Mouse (Mus musculus): ENCODE results near the gene Grid1.
A peak's percentile ranks its signal among the peaks of the same experiment; 100 is the strongest.

The Grid1 gene

GRCm38 (mm10) chr14:35209444-35209843, 389.5 kb downstream of the Grid1 start:
- no peak for DNase-seq (ENCODE audit: low spot score)

DNA sequence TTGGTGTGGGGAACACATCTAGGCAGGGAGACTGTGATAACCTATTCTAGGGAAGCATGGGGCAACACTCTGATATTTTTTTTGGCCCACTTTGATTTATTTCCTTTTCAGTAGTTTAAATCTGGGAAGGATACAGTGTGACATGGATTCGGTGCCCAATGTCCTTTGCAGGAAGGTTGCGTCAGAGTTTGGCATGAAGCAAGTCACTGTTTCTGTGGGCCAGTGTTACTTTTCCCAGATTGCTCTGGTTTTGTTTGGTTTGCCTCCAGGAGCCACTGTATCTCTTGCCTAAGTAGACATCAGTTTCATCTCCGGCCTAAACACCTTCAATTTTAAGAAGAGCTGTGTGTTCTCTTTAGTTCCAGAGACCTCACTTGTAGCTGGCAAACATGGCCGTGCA, 399.1 kb downstream of the Grid1 start:
- DNase-seq (ENCODE audit: low spot score): no peak

GRCm38 (mm10) chr14:35222196-35222595, 402.3 kb downstream of the Grid1 start:
- DNase-seq (ENCODE audit: low spot score): no peak

DNA sequence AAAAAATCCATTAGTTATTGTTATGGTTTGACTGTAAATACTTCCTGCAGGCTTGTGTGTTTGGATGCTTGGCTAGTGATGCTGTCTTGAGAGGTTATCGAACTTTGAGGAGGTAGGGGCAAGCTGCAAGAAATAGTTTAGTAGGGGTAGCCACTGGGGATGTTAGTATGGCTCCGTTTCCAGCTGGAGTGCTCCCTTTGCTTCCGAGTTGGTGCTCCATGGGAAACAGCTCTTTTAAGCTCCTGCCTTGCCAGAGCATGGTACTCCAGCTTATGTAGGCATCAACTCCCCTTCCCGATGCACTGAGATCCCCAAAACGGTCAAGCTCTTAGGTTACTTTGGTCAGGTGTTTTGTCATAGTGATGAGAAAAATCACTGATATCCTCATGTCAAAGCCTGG, 407.7 kb downstream of the Grid1 start:
- DNase-seq (ENCODE audit: low spot score): no peak

- no peak for DNase-seq (ENCODE audit: low spot score)
Measured at GRCm38 (mm10) chr14:35231384-35231783, 411.5 kb downstream of the Grid1 start.

DNA sequence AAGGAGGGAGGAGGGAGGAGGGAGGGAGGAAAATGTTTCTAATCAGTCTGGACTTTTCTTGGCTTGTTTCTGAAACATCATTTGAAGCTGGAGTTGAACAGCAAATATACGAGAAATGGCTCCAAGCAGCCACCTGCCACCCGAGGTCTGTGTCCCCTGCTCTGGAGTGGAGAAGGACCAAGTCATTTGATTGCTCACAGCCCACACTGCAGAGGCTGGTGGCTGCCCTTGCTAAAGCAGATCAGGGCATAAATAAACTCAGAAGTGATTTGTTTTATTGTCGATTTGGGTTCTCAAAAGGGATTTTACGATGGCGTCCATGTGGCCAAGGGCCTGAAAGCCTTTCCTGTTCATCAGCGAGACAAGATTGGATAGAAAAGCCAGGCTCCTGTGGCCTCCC, 423.0 kb downstream of the Grid1 start:
- DNase-seq (ENCODE audit: low spot score): no peak

GRCm38 (mm10) chr14:35244776-35245548, 425.1 kb downstream of the Grid1 start:
- DNase-seq (ENCODE audit: low spot score): no peak

GRCm38 (mm10) chr14:35250412-35250811, 430.5 kb downstream of the Grid1 start:
- DNase-seq (ENCODE audit: low spot score): no peak

- no peak for DNase-seq (ENCODE audit: low spot score)
Measured at GRCm38 (mm10) chr14:35254477-35254876, 434.6 kb downstream of the Grid1 start.

DNA sequence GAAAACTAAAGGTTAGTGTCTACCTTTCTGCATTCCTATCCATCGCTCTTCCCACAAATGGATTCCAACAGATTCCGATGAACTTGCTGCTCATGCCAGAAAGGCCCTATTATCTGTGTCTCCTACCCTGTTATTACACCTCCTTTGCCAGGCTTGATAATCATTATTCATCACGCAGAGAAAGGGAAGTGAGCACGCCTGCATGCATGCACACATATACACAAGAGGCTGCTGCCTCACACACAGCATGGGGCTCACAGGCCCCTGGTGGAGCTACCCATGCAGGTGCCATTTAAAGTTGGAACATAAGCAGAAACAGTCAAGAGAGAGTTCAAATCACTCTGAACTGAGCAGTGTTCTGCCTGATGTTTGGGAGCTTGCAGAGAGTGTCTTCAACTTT, 450.4 kb downstream of the Grid1 start:
- no peak for DNase-seq (ENCODE audit: low spot score)

- DNase-seq (ENCODE audit: low spot score): no peak
Measured at GRCm38 (mm10) chr14:35309201-35309600, 489.3 kb downstream of the Grid1 start.

- no peak for DNase-seq (ENCODE audit: low spot score)
Measured at GRCm38 (mm10) chr14:35313380-35314299, 493.7 kb downstream of the Grid1 start.

DNA sequence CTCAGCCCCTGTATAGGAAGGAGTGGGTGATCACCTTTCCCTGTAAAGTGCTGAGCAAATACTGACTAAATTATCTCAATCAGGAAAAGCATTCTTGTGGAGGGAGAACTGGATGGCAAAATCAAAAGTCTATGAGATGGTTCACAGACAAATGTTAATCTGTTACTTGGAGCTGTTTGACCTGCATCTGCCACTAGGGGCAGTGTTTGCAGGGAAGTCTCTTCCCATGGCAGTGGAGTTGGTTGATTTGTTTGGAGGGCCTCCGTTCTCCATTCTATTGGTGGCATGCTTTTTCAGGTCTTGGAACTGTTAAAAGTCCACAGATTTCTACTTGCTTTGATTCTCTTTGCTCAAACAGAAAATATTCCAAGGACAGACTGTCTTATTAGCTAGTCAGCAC, 506.4 kb downstream of the Grid1 start:
- DNase-seq (ENCODE audit: low spot score): no peak

DNA sequence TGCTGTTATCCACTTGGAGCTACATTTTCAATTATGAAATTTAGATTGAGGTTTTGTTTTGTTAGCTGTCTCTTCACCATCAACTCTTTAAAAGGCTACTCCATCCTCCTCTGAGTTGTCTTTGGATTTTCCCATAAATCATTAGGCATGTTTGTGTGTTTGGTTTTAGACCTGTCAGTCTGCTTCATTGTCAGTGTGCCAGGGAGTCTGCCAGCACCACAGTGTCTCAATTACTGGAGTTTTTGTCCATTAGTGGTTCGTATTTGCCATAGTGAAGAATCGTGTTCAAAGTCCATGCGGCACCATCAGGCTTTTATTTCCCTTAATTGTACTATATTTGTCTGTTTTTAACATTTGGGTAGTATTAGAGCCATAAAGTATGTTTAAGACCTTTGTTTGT, 516.7 kb downstream of the Grid1 start:
- no peak for DNase-seq (ENCODE audit: low spot score)

DNA sequence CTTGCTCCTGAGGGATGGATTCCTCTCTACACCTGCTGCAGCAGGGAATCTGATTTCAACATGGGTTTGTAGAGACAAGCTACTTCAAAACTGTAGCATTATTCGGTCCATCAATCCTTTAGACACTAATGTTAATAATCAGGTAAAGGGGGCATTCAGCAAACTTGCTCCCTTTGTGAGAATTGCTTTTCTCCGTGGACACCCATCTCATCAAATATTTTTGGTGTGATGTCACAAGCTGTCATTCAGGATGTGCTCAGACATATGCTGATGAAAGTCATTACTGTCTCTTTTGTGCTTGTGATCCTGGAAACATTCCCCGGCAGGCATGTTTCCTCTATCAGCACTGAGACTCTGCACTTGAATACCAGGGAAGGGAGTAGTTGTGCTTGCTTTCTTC, 536.1 kb downstream of the Grid1 start:
- DNase-seq (ENCODE audit: low spot score): no peak

DNA sequence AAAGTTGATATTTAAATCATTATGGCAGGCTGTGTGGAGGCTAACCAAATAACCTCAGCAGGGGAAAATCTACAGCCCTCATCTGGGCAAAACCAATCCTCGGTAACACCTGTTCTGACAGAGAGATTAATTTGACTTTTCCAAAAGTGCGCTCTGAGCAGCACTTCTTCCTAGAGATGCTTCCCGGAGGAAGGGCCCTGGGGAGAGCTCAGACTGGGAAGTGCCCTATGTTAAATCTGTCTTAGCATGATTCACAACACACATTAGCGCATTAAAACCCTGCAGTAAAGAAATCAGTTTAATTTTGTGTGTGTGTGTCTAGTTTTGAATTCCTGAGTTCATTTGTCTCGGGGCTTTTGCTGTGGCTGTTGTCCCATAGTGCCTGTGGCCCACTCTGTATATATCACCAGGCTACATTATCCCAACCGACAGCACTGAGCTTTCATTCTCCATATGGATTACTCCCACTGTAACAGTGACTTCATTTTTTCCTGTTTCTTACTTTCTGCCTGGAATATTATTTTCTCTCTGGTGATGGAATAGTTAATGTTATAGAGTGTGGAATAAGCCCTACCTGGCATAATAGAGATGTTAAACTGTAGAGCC, 536.7 kb downstream of the Grid1 start:
- no peak for DNase-seq (ENCODE audit: low spot score)

DNA sequence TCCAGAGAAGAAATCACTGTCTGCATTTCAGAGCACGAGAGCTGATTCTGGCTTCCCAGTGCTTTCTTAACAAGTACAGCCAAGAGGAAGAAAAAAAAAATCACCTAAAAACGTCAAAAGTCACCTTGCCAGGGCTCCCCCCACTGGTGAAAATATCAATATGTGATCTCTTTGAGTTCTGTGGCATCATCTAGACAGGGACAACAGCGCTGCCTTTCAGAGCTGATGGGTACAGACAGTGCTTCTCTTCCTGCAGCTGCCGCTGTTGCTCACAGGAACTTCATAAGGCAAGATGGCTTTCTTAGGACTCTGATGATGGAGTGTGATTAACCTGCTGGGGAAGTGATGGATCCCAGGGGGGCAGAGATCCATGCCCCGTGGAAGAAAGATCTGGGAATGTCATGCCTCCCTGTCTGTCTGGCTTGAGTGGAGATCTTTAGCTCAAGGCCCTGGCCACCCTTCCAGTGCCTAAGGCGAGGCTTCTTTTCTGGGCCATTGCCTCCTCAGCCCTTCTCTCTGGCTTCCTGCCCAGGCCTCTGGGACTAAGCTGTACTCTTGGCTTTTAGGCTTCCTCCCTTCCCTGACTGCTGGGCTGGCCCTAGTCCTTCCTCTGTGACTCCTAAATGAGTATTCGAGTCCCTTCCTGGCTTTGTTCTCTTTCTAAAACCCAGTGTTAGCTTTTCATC, 538.4 kb downstream of the Grid1 start:
- peak; percentile 12 for DNase-seq (ENCODE audit: low spot score)

GRCm38 (mm10) chr14:35365177-35365944, 545.5 kb downstream of the Grid1 start:
- DNase-seq (ENCODE audit: low spot score): no peak

- DNase-seq (ENCODE audit: low spot score): no peak
Measured at GRCm38 (mm10) chr14:35374374-35374773, 554.5 kb downstream of the Grid1 start.

- no peak for DNase-seq (ENCODE audit: low spot score)
Measured at GRCm38 (mm10) chr14:35393591-35393990, 573.7 kb downstream of the Grid1 start.

DNA sequence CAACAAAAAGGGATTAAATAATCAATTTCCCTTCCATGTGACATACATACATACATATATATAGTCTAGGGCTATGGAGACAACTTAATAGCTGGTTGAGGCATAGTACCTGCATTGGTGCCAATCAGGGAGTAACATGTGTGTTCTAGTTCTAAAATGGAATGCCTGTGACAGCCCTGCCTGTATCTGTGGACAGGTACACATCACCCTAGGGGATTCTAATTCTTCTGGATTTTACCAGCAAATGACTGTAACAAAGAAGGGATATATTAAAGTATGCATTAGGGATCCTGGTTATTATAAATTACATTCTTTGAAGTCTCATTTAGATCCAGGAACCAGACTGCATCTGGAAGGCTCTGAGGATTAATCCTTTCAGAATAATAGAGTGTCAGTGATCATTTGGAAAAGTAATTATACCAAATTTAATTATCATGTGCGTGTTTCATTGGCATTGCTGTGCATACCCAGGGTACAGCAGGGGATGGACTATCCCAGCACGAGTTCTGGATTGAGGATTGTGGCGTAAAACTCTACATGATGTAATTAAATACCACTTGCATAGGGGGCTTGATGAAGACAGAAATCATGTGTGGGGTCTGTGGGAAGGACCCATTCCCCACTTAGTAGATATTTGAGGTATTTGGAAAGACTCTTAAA, 584.5 kb downstream of the Grid1 start:
- DNase-seq (ENCODE audit: low spot score): no peak
